Mouse (Mus musculus) left cerebral cortex, postnatal 10 days (tissue): ENCODE measurements around the gene Il34. TPM values are rescaled to one million over a fixed set of nuclear protein-coding genes. Genes with fewer than 3 reads are reported as not detected.

Experiments
- DNase-seq, 2 experiments: peaks; one replicate each; pipeline ENCODE4 v3.0.0; 2021 to 2022; ENCODE audit warnings: low spot score in 2 of 2, mixed read lengths in 1 of 2; ENCODE audit errors: extremely low spot score in 1 of 2
- intact Hi-C: fragments of 180-260 bp; cut with DNase I; formaldehyde crosslinking; loops from one replicate; pipeline ENCODE4 v1.15.1; 2025
- total RNA-seq, 2 experiments: library from RNA; stranded (reverse); gene quantifications; 2 replicates each; pipeline ENCODE4 v1.2.3; 2021

Il34 gene
- total RNA-seq = 10 to 100 TPM; 74.9 to 82.0 TPM

DNA sequence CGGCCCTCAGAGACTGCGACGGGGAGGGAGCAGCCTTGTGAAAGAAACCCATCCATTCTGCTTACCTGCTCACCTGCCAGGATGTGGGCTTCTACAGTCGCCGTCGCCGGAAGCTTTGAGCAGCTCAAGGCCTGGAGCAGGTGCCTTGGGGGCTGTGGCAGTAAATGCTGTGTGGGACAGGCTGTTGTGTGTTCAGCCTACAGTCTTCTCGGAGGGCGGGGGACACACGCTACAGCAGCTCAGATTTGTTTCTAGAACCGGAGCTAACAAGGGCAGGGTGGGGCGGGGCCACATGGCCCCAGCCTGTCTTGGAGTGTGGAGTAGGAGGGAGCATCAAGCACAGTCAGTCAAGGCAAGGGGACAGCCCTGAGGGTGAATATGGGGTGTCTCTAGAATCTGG, at the start of gene Il34:
Gene Il34, minus strand, starts transcription at position 256 of the 400 bp plus-strand sequence.
- intact Hi-C loops = loop anchor here (5.0 kb wide), 1 partner anchor 53 kb away; no protein-coding TSS in a partner anchor
- DNase-seq = no peak

DNA sequence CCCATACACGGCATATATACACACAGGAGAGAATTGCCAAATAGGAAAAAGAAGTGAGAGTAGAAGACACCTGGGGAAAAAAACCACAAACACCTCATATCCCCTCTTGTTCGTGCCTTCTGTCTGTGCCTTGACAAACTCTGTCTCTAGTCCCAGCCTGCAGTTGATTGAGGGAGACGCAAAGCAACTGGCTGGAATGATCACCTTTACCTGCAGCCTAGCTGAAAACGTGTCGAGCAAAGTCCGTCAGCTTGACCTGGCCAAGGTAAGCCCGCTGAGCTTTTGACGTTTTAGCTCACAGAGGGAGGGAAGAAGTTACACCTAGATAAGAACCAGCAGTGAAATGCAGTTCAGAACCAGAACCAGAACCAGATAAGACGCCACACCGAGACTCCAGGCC, 45.5 kb upstream of the Il34 start:
- intact Hi-C loops = loop anchor here (5.0 kb wide), 1 partner anchor 34 kb away; no protein-coding TSS in a partner anchor
- no peak for DNase-seq

DNA sequence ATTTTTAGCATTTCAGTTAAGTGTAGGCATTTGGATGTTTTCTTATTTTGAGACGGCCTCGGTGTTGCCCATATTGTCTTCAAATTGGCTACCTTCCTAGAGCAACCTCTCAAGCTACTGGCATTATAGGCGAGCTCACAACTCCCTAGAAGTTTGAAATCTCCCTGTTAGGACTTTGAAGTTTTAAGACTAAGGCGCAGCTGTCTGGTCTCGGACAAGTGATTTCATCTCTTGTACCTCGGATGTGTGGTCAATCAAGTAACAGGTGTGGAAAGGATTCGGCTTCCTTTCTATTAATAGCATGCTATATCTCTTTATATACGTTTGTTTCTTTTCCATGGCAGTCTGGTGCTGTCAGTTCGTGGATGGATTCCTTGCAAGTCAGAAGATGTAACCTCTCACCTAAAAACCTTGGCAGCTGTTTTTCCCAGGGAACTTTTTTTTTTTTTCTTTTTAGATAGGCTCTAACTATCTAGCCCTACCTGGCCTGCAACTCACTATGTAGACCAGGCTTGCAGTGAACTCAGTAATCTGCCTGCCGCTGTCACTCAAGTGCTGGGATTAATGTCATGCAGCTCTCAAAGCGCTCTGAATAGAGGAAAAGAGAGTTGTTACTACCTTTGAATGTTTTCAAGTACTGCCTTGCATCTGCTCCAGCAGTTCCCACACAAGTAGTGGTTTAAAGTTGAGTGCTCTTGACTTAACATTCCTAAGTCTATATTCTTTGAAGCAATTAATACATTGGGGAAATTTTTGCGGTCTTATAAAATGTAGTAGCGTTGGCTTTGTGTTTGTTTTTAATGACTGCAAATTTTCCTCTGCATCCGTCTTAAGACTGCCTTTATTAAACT, 42.1 kb upstream of the Il34 start:
- no peak for DNase-seq
- intact Hi-C loops = loop anchor here (5.0 kb wide), 1 partner anchor 101 kb away; no protein-coding TSS in a partner anchor

DNA sequence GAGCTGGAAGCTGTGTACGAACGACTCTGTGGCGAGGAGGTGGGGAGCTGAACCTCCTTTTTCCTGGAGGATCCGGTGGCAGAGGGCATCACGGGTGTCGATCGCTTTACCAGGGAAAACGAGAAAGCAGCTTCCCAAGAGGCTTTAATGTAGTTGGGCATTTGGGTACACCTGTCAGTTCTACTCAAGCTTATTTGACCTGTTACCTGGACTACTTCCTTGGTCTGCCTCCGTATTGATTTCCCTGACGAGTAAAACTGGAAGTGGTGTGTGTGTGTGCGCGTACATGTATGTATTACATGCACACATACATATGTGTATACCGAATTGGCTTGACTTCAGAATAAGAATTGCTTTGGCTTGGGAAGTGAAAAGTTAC, 41.4 kb upstream of the Il34 start:
- intact Hi-C loops = loop anchor here (5.0 kb wide), 1 partner anchor 100 kb away; no protein-coding TSS in a partner anchor
- no peak for DNase-seq

DNA sequence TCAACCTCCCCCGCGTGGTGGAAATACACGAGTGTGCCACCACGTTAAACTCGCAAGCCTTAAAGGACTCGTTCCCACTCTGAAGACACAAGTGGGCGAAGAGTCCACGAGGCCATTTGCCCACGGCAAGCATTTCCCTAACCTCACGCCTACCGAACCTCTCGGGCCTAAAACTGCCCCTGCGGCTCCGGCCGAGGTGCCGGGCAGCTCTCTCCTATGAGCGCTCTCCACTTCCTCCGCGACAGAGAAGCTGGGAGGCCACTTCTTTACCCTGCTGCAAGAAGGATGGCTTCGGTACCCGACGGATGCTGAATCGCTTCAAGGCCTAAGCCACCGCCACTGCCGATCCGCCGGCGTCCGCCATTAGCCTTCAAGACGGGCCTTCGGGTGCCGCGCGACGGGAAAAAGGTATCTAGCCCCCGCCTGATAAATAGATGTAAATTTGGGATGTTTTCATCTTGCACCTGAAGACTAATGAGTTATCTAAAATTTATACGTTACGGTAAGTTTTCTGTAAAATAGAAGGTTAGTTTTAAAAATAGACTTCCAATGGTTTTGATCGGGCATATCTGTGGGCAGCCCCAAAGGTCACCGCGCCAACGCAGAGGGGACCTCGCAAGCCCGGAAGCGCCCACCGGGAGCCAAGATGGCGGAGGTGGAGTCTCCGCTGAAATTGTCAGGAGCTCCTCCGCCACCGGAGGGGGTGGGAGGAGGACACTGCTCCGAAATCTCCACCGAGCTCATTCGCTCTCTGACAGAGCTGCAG, 40.9 kb upstream of the Il34 start, which contains the start of the genes Cog4 and Sf3b3:
Gene Cog4, plus strand, starts transcription at position 196 of the 766 bp plus-strand sequence.
Gene Sf3b3, minus strand, starts transcription at position 383 of the 766 bp plus-strand sequence.
- intact Hi-C loops = loop anchor here (5.0 kb wide), 1 partner anchor 99 kb away; no protein-coding TSS in a partner anchor
- DNase-seq = peak; percentile 73 to 92

DNA sequence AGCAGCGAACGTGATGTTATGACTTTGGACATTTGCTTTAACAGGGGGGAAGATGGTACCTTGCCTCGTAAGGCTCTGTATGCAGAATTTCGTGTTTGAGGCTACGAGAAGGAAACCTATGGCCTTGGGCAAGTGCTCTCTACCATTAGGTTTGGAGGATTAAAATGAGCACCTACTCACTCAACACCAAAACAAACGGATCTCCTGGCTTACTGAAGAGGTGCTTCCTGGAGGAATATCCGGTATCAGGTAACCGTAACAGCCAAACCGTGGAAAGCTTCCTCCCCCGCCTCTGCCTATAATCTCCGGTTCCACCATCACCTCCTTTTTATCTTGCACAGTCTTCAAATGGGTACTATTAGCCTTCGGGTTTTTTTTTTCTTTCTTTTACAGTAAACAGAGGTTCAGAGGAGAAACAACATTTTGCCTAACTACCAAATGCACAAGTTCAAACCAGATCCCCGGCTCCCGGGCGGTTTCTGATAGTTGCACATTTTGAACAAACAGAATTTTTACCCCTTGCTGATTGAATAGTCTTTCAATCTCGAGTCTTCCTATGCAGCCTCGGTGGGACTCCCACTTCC, 40.2 kb upstream of the Il34 start:
- intact Hi-C loops = loop anchor here (5.0 kb wide), 1 partner anchor 99 kb away; no protein-coding TSS in a partner anchor
- DNase-seq = peak in 1 of 2 experiments; percentile 2

DNA sequence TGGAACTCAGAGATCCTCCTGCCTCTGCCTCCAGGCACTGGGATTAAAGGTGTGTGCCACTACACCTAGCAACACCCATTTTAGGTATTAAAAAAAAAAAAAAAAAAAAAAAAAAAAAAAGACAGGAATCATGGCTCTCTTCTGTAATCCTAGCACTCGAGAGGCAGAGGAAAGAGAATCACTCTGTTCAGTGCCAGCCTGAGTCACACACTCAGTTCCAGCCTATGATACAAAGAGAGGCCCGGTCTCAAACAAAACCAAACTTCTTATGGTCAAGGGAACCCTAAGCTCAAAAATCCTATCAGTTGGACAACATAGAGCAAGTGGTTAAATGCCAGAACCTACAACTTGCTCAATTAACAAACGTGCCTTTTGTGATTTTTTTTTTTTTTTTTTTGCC, 39.2 kb upstream of the Il34 start:
- DNase-seq = no peak
- intact Hi-C loops = loop anchor here (5.0 kb wide), 1 partner anchor 98 kb away; no protein-coding TSS in a partner anchor

DNA sequence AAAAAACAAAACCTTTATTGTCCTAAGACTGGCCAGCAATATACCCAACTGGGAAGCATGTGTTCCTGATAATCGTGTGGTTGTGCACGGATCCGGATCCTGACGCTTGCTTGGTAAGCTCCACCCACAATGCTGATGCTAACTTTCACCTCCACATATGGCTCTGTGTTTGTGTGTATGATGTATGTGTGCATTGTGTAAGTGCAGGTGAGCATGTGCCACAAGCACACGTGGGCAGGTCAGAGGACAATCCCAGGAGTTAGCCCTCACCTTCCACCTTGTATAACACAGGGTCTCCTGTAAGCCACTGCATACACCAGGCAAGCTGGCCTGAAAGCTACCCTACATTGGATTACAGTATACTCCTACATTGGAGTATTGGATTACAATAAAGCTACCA, 37.5 kb upstream of the Il34 start:
- intact Hi-C loops = no loop called here
- DNase-seq = no peak

DNA sequence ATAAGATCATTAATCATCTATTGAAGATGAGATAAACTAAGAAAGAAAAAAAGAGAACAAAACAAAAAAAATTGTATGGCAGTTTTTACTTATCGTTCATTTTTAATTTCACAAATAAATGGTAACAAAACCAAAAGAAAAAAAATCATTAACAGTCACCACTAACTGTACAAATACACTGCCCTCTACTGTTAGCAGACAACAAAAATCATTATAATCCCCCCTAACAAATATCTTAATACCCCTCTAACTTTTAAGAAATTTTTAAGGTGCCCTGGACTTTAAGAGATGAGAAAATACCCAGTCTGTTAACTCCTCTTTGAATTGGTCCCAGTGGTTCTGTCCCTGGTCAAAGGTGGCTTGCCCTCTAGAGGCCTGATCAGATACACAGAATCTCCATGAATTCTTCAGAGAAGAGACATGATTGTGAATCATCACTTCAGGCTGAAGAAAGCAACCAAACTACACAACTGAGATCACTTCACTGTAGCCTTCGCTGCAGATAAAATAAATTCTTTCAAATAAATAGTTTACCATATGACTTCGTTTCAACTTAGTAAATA, 36.4 kb upstream of the Il34 start:
- intact Hi-C loops = no loop called here
- no peak for DNase-seq

DNA sequence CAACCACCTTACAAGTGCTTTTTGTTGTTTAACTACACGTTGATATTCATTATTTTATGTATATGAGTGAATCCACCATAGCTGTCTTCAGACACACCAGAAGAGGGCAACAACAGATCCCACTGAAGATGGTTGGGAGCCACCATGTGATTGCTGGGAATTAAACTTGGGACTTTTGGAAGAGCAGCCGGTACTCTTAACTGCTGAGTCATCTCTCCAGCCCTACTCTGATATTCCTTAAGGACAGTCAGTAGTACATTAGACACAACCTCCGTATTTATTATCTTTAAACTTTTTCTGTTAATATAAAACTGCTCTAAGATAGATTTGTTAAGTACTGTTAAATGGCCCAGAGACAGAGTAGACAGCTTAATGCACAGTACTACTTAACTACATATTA, 26.2 kb upstream of the Il34 start:
- DNase-seq = no peak
- intact Hi-C loops = no loop called here

DNA sequence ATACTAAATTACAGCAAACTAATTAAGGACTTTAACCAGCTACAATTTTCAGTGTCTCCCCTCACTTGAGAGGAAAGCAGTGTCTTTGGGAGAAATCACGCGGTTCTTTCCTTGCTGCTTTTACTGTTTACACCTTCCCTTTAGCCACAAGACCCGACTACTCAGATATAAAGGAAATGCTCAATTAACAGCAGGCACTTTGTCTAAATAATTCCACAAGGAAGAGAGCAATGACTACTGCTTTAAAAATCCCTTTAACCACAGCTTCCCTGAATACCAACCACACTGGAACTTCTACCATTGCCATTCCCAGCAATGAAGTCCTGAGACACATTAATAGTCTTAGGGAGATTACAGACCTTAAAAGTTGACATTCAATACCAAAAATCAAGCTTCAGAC, 22.8 kb upstream of the Il34 start:
- intact Hi-C loops = no loop called here
- DNase-seq = no peak

DNA sequence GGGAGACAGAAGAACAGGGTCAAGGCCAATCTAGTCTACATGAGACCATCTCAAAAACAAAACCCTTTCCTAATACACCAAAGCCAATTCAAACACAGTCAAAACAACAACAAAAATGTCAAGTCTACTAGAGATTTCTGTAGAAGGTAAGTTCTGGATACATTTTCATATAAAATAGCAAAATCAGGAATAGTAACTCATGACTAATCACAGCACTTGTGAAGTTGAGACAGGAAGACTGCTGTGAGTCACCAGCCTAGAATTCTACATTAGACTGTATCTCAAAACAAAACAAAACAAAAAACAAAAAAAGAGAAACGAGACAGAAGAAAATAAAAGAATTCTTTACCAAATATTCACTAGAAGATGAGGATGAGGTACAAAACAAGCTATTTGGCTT, 19.1 kb upstream of the Il34 start:
- intact Hi-C loops = no loop called here
- DNase-seq = no peak

DNA sequence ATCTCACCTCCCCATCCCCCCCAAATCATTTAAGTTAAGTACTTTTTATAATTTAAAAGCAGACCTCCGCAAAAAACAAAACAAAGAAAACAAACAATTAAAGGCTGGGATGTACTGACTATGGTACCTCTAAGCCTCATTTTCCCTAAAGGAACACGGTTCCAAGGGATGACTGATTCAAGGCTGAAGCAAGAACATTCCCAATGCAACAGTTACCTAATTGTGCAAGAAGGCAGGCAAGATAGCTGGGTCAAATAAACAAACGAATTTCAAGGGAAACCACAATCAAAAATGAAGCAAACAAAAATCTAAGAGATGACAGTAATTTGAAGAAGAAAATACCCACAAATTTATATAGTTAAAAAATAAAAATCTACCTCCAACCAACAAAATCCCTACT, 16.2 kb upstream of the Il34 start:
- intact Hi-C loops = no loop called here
- no peak for DNase-seq

DNA sequence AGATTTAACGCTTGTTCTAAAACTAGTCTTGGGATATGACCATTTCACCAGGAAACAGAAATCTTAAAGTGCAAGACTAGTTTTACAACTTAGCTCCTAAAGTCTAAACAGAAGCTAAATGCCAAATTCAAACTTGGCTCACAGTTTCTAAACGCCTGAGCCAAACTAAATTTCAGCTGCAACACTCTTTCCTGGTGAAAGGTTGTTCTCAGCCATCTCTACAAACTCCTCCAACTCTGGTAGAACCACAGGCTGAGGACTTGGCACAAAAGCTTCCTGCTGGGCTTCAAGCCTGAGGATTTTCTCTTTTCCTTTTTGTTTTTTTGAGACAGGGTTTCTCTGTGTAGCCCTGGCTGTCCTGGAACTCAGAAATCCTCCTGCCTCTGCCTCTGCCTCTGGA, 14.5 kb upstream of the Il34 start:
- DNase-seq = no peak
- intact Hi-C loops = no loop called here

DNA sequence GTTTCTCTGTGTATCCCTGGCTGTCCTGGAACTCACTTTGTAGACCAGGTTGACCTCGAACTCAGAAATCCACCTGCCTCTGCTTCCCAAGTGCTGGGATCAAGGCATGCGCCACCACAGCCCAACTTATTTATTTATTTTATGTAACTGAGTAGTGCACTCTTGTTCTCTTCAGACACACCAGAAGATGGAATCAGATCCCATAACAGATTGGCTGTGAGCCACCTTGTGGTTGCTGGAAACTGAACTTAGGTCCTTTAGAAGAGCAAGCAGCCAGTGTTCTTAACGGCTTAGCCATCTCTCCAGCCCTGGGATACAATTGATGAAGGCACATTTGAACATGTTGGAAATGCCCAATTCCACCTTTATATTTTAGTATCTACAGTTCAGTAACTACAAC, 12.9 kb upstream of the Il34 start:
- intact Hi-C loops = loop anchor here (5.0 to 10.0 kb wide), 2 partner anchors 34 to 174 kb away; no protein-coding TSS in a partner anchor
- no peak for DNase-seq

DNA sequence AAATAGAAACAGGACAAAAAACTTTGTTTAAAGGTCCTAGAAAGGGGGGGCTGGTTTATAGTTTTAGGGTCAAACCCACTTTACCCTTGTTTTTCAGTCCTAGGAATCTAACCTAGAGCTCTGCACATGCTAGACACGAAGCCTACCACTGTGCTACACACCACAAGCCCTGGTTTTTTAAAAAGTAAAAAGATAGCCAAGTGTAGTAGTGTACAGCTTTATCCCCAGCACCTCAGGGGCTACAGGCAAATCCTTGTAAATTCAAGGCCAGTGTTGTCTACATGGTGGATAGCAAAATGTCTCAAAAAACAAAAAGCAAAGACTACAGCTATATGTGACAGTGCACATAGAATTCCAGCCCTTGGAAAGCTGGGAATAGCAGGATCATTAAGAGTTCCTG, 11.3 kb upstream of the Il34 start:
- intact Hi-C loops = loop anchor here (5.0 to 10.0 kb wide), 2 partner anchors 35 to 172 kb away; no protein-coding TSS in a partner anchor
- no peak for DNase-seq

DNA sequence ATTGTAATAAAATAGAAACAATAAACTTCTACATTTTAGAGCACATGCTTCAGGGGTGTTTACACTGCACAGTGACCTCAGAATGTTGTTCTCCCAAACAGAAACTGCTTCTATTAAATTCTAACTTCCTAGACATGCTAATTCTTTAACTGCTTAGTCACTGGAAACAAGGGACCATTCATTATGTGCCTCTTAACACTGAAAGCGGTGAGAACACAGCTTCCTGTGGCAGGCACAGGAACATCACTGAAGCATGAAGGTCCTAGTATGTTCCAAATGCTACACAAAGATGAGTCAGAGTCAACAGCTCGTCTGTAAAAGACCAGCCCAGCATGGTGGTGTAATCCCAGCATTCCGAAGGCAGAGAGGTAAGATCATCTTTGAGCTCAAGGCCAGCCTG, 9.6 kb upstream of the Il34 start:
- intact Hi-C loops = loop anchor here (5.0 to 10.0 kb wide), 2 partner anchors 37 to 171 kb away; no protein-coding TSS in a partner anchor
- DNase-seq = no peak

DNA sequence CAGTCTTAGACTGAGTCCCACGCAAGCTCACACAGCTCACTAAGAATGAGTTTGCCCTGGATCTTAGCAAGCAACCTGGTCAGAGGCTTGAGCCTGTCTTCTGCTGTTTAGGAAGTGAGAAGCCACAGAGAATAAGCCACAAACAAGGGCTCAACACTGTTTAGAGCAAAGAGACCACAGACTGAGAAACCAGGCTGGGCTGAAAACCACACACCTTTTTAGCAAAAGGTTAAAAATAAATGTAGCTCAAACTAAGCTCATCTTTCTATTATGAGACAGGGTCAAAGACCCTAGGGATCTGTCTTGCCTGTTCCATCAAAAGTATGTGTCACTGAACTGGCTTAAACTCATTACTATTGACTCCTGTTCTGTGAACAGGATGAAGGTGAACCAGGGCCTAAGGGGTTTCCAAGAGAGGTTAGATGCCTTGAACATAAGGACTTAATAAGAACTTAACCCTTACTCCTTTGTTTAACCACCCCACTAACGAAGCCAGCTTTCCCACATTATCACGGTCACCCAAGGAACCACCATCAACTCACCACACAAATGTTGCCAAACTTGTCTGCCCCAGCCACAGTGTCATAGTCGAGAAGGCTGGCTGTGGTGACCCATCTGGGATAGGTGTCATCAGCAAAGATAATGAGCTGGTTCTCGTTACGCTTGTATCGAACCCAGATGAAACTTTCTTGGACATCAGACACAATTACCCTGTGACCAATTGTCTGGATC, 7.5 kb upstream of the Il34 start:
- DNase-seq = no peak
- intact Hi-C loops = loop anchor here (10.0 kb wide), 1 partner anchor 168 kb away; no protein-coding TSS in a partner anchor
